Mouse (Mus musculus): ENCODE data around the gene Ccnd3.

Gene Ccnd3

DNA sequence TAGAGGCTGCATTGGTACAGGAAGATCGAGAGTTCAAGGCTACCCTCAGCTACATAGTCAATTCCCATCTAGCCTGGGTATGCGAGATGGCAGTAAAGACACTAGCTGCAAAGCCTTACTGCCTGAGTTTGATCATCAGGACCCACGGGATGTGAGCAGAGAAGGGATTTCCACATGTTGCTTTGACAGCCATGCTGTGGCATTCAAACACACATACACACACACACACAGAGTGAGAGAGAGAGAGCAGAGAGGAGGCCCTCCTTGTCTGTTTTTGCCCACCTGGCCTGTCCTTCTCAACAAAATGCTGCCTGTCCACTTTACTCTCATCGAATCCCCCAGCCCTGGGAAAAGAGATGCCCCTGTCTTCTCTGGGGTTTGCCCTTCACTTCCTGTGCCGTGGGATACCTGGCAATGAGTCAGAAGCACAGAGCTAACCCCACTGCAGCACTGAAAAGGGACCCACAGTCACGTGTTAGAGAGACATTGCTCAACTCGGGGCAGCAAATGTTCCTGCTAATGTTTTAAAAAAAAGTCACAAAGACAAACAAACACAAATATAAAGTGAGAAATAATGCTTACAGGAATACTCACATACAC is 38.3 kb downstream of the Ccnd3 start:
- DNase-seq (ENCODE audit: low read depth, low spot score): no peak

DNA sequence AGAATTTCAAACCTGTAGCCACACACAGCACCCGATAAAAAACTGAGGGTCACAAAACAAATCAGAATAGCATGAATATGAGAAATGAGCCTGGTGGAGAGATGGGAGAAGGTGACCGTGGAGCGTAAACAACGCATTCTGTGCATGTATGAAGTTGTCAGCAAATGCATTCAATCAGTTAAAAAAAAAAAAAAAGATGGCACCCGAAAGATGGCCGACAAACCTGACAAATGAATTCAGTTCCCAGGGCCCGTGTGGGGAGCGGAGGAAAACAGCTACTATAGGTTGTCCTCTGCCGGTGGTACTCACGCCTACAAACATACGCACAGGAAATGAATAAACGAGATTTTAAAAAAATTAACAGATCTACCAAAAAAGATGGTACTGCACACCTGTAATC is 40.3 kb downstream of the Ccnd3 start:
- DNase-seq (ENCODE audit: low read depth, low spot score): no peak

DNA sequence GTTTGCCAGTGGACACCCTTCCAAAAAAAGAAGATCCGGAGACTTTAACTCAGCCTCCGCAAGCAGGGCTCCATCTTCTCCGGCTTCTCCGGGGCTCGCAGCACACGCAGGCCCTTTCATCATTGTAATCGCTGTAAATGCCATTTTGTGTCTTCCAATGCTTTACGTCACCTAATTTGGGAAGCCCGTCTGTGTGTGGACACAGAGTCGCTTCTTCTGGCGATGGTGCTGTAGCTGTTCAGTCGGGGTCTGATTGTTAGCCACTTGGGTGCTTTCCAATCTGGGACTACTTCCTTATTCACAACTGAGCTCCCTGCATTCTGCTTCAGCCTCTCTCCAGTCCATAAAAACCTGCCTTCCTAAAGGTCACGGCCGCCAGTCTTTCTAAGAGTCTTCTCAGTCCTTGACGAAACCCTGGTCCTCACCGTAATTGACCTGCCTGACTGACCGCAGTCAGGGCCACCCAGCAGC is 41.0 kb downstream of the Ccnd3 start:
- no peak for DNase-seq (ENCODE audit: low read depth, low spot score)

DNA sequence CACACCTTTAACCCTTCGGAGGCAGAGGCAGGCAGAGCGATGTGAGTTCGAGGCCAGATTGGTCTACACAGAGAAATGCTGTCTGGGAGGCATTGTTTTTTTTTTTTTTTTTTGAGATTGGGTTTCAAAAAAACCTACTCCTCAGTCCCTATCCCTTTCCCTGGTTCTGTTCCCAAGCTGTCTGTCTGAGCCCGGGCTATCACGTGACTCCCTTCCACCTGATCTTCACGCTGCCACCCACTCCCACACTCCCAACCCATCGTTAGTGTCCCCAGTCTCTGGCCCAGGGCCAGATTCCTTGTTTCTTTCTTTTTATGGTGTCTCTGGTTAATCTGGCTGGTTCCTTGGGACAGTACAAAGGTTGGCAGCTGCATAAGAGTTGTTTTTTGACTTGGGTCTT is 46.2 kb downstream of the Ccnd3 start:
- DNase-seq (ENCODE audit: low read depth, low spot score): no peak

DNA sequence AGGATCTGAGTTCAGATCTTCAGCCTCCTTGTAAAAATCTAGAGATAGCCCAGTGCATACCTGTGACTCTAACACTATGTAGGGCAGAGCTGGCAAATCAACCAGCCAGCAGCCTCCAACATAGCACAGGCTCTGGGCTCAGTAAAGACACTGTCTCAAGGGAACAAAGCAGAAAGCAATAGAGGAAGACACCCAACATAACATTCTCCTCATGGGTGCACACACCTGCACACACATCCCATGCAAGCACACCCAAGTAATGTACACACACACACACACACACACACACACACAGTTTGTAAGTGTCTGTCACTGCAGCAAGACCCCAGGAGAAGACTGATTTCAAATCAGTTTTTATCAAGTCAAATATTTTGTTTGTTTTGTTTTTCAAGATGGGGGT is 48.1 kb downstream of the Ccnd3 start:
- DNase-seq (ENCODE audit: low read depth, low spot score): no peak

DNA sequence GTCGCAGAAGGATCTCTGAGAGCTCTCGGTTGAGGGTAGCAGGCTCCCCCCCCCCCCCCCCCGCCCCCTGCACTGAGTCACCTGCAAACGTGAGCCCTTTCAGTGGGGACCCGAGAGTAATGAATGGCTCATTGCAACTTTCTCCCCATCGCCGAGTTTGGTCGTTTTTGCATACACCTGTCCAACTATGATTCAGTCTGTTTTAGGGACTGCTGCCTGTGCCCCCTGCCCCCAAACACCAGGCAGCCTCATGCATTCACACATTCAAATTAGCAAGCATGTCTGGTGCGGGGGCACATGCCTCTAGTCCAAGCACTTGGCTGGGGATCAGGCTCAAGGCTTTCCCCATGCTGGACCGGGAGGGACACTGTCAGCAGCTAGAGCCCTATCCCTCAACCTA is 49.8 kb downstream of the Ccnd3 start:
- no peak for DNase-seq (ENCODE audit: low read depth, low spot score)

DNA sequence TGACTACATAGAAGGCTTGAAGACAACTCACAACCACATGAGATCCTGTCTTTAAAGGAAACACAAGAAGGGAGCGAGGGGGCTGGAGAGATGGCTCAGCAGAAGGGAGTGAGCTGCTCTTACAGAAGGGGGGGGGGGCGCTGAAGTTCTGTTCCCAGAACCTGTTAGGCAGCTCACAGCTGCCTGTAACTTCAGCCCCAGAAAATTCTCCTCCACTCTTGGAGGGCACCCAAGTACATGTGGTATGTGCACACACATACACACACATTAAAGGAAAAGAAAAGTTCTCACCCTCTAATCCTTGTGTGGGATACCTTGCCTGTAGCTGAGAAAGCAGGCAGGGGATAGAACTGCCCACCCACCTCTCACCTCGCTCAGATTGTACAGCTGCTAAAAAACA is 52.3 kb downstream of the Ccnd3 start:
- DNase-seq (ENCODE audit: low read depth, low spot score): no peak

DNA sequence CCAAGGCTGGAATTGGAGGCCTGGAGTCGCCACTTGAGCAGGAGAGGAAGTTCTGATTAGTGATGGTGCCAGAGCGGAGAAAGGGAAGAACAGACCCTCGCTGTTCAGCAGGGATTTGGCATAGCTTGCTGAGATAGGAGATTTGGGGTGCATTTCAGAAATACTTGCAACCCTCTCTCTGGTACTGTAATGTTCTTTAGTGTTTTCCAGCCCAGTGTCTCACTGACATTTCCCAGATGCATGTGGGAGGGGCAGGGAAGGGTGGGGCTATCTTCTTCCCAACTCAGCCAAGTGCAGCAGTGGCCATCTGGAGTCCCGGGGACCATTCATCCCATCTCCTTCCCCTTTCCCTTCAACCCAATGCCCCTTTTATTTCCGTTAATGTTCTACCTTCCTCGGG is 54.9 kb downstream of the Ccnd3 start:
- DNase-seq (ENCODE audit: low read depth, low spot score): no peak

DNA sequence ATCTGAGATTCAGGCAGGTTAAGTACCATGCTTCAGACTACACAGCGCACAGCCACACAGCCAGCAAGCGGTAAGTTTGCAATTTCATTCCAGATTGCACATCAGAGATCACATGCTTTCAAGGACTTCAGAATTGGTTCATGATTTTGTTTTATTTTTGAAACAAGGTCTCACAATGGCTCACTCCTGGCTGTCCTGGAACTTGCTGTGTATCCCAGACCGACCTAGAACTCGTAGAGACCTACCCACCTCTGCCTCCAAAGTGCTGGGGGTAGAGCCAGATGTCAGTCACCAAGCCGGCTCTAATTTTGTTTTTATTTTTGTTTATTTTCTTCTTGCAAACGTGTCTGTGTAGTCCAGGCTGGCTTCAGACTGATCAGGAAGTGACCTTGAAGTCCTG is 58.0 kb downstream of the Ccnd3 start:
- no peak for DNase-seq (ENCODE audit: low read depth, low spot score)

DNA sequence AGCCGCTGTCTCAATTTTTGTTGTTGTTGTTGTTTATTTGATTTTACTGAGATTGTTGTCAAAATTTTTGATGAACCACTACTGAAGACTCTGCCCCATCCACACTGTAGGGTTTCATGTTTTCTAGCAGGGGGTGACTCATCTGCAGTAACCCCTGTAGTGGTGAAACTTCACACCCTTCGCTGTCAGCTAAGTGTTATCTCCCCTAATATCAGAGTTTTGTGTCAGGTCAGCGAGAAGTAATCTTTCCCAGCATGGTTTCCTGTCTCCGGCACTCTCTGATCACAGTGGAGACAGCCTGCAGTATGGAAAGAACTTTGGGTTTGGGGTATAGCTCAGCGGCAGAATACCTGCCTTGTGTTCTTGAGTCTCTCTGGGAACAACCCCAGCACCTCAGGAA is 59.8 kb downstream of the Ccnd3 start:
- no peak for DNase-seq (ENCODE audit: low read depth, low spot score)

DNA sequence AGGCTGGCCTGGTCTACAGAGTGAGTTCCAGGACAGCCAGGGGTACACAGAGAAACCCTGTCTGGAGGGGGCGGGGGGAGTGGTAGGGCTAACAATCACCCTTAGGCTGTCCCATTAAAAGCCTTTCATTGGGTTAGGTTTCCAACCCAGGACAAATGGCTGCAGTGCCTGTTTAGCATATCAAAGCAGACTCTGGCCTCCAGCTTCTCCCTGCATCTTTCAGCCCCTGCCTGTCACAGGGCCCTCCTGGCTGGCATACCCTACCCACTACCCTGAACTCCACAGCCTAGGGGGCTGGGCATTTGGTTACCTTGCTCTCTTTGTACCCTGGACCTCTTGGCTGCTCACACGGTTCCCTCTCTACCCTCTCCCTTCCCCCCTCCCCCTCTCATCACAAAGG is 61.3 kb downstream of the Ccnd3 start:
- DNase-seq (ENCODE audit: low read depth, low spot score): no peak

DNA sequence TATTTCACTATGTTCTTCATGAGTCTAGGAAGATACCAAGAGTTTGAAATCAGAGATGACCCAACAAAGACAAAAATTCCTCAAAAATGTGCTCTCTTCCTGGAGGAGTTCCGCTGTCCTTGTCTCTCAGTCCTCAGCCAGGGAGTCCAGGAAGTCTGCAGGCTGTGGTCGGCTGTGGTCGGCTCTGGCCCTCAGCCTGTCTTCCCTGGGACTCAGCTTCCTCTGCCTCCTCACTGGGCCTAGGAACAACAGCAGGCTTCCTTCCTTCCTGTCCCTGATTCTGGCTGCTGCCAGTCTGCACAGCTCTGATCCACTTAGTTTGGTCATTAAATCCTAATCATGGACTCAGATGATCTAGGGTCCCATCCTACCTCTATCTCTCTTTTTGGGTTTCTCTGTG is 62.4 kb downstream of the Ccnd3 start:
- DNase-seq (ENCODE audit: low read depth, low spot score): no peak

DNA sequence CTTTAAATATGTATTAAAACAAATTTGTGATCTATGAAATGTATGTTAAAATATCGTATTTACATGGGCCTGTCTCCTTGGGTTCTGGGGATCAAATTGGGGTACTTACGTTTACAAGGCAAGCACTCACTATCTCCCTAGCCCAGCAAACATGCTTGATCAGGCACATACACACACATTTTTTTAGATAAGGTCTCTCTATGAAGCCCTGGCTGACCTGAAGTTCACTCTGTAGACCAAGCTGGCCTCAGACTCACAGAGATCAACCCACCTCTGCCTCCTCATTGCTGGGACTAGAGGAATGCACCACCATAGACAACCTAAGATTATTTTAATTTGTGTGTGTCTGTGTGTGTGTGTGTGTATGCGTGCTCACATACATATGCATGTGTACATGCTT is 63.5 kb downstream of the Ccnd3 start:
- no peak for DNase-seq (ENCODE audit: low read depth, low spot score)

DNA sequence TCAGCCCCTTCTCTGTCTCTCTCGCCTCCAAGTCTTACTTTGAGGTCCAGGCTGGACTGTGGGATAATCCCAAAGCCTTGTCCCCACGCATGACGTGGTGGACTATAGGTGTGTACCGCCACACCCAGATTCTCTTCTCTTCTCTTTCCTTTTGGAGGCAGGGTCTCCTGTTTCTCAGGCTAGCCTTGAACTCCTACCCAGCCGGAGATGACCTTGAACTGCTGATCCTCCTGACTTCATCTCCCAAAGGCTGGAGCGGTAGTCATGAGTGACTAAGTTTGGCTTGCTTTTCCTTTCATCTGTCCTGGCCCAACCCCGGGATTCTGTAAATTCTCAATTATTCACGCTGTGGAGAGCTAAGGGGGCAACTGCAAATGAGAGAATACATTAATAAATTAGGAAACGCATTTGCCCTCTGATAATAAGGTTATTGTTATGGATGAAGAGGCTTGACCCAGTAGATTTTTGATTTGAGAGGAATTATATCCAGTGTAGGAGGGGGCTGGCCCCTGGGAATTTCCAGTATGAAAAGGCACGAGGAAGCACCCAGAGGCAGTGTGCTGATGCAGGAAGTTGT is 64.2 kb downstream of the Ccnd3 start:
- DNase-seq (ENCODE audit: low read depth, low spot score): no peak

DNA sequence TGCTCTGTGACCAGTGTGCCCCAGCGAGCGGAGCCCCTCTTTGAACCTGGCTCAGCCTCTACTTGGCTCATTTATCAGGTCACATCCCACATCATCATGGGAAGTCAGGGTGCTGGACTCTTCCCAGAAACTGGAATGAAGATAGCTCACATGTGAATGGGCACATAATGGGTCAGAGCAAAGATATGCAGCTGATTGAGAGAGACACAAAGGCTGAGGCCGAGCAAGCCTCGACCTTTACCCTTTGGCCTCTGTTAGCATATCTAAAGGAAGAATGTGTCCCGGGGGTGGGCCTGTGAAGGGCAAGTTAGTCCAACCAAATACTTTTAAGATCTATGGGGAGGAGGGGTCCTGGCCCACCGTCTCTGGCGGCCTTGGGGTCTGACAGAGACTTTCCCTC is 66.8 kb downstream of the Ccnd3 start:
- DNase-seq (ENCODE audit: low read depth, low spot score): no peak

DNA sequence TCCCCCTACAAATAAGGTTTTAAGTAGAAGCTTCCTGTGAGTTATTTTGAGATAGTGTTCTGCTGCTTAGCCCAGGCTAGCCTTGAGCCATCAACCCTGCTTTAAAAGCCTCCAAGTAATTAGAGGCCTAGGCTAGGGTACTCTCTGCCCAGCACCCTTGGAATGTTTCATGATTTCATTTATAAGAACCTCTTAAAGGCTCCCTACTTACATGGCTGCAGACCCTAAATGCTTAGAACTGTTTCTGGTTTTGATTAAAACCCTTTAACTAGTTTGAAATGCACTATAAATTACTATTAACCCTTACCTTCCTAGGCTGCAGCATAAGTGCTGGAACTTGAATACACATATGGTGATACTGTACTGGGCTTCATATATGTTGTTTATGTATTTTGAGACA is 67.6 kb downstream of the Ccnd3 start:
- DNase-seq (ENCODE audit: low read depth, low spot score): peak; percentile 57

DNA sequence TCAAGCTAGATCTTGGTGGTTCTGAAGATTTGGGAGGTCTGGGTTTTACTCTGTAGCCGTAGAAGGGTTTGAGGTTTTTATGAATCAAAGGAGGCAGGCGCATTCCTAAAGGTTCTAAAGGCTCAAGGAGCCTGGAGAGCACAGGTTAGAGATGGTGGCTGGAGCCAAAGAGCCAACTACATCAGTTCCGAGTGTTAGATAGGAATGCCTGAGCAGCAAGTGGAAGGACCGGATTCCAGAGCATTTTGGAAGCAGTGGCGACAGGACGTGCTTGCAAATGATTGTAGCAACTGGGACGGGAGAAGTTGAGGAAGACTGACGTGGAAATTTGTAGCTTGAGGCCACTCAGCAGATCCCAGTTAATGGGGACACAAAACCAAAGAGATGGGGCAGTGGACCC is 69.2 kb downstream of the Ccnd3 start:
- DNase-seq (ENCODE audit: low read depth, low spot score): no peak

DNA sequence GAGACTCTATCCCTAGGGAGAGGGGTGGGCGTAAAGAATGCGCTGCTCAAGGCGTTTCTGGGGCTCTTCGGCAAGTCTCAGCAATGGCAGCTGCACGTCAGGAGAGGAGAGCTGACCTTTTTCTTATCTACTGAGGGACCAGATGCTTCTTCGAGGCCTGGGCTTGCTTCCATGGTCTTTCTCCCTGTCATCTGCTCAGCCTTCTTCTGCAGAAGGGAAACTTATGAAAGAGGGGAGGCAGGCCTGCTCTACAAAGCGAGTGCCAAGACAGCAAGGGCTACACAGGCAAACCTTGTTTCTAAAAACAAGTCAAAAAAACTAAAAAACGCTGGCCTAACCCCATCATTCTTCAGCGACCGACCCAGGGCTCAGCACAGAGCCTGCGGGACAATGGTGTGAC is 70.0 kb downstream of the Ccnd3 start:
- no peak for DNase-seq (ENCODE audit: low read depth, low spot score)

DNA sequence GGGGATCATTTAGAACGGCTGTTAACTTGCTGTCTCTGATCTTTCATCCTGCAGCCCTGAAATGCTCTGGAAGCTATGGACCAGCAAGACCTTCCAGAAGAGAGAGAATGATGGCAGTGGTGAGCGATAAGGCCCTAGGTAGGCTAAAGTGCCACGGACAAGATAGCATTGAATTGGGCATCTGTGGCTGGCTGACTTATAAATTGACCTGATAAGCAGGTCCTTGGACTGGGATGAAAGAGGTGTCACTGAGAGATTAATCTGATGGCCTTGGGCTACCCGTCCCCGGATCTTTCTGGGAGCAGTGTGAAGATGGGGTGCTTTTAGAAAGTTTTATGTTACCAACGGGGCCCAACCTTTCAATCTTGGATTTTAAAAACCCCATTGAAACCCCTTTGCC is 73.8 kb downstream of the Ccnd3 start:
- no peak for DNase-seq (ENCODE audit: low read depth, low spot score)

DNA sequence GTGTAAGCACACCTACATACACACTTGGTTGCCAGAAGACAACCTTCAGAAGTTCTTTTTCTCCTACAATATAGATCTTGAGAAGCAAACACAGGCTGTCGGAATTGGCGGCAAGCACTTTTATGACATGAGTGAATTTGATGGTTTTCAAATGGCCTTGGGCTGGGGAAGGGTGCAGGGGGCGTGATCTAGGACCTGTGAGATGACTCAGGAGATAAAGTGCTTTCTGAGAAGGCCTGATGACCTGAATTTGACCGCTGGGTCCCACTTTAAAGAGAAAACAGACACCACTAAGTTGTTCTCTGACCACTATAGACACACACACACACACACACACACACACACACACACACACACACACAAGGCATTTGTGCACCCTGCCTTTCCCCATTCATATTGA is 76.1 kb downstream of the Ccnd3 start:
- no peak for DNase-seq (ENCODE audit: low read depth, low spot score)

DNA sequence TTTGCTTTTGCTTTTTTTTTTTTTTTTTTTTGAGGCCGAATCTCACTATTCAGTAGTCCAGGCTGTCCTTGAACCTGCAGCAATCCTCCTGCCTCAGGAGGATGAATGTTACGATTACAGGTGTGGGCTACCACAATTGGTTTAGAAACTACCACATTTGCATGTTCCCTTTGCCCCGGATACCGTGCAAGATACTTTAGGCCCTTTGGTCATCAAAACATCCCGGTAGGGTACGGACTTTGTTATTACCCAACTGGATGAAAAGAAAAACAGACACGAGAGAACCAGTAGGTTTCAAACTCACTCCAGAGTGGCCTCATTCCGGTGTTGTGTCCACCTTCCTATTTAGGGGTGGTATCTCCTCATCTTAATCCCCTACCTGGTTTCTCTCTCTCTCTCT is 83.7 kb downstream of the Ccnd3 start:
- no peak for DNase-seq (ENCODE audit: low read depth, low spot score)

DNA sequence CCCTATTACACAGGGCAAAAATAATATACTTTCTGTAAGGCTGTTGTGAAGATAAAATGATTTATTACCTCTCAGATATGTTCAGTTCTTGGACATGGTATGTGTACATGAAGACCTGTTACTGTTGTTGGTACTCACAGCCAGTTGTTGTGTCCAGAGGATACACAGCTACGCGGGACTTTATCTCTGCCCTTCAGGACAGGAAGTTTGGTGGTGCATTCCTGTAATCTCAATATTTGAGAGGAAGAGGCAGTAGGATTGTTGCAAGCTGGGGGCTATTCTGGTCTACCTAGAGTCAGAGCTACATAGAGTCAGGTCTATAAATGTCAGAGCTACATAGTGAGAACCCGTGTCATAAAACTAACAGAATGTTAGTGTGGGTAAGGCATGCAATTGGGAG is 86.2 kb downstream of the Ccnd3 start:
- DNase-seq (ENCODE audit: low read depth, low spot score): no peak

DNA sequence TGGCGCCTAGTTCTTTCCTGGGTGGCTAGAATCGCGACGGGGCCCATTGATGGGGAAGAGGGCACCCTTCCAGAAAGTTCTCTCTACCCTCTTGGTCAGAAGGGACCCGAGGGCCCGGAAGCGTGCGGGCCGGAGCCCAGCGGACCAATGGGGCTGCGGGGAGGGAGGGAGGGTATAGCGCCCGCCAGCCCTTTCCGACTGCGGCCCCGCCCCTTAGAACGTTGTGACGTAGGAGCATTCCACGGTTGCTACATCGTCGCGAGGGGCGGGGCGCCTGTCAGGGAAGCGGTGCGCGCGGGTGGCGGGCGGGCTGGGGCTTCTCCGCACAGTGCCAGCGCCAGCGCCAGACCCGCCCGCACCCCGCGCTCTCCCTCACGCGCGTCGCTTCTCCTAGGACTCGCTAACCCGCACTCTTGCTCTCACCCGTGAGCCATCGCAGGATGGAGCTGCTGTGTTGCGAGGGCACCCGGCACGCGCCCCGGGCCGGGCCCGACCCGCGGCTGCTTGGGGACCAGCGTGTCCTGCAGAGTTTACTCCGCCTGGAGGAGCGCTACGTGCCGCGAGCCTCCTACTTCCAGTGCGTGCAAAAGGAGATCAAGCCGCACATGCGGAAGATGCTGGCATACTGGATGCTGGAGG is 88.5 kb downstream of the Ccnd3 start:
- DNase-seq (ENCODE audit: low read depth, low spot score): peak; percentile 92

DNA sequence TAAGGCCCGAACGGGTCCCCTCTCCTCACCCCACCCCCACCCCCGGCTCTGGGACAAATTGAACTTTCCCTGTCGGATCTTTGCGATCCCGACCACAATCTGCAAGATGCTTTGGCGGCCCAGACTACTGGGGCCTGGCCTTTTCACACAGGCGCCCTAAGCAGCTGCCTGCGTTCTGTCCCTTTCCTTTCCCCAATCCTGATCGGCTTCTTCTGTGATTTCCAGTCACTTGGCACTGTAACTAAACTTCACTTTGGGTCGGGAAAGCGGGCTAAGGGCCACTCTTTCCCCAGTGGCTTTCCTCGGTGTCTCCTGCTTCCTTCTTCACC is 89.0 kb downstream of the Ccnd3 start:
- no peak for DNase-seq (ENCODE audit: low read depth, low spot score)
